Mouse (Mus musculus): ENCODE data around the gene Fras1. TPM values are rescaled to one million over a fixed set of nuclear protein-coding genes. Genes with fewer than 3 reads are reported as not detected.
A peak's percentile ranks its signal among the peaks of the same experiment; 100 is the strongest.

The Fras1 gene
- polyA plus RNA-seq, 1 experiment from 2014 or later, result 7.7 TPM

DNA sequence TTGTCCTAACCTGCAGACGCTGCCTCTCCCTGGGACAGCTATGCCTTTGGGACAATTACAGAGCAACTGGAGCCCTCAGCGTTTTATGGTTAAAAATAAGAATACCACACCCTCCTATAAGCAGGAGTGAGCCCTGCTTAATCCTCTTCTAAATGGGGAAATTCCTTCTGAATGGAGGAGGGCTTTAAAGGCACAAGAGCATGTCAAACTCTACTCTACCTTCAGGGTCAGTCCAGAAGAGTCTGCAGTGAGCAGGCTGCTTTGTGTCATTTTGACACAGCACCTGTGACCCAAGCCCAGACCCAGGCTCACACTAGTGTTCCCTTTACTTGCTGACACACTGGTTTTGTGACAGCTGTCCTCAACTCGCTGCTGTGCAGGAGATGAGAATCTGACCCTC lies 307.3 kb downstream of the Fras1 start:
- no peaks in the 10 kb centered on the region for H3K9me3 ChIP-seq
- H3K27ac ChIP-seq, result no peak overlapping the region
- no peak for DNase-seq (ENCODE audit: low spot score)
- no peaks in the 10 kb centered on the region for H3K36me3 ChIP-seq
- no peak overlapping the region for H3K4me3 ChIP-seq
- 0 out of 2 replicates have a peak, but pooled peaks cover 9% of the 10 kb centered on the region for H3K4me1 ChIP-seq (replicated peaks)
- H3K27me3 ChIP-seq (ENCODE audit: insufficient read depth, poor library complexity, severe bottlenecking), result no peaks in the 10 kb centered on the region
- 65% methylated on average over 3 of the region's 3 CpGs for WGBS

DNA sequence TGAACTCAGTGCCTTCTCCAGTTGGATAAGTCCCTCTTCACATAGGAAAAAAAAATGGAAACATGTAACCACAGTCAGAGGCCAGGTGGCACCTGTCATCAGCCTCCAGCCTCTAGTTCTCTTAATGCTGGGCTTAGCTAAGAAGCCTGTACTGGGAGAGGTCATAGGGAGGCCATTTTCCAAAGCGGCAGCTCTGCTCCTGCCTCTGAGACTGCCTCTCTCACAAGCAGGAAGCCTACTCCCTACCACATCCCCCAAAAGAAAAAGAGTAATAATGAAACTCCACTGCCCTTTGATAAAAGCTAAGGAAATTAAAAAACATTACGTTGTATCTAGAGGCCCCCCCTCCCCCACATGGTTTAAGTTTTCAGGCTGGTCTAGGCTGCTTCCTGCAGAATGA lies 309.0 kb downstream of the Fras1 start:
- WGBS, result 92% methylated on average over 2 of the region's 2 CpGs
- Histone ChIP-seq H3K27ac (no peak overlapping the region), H3K4me1 (replicated peaks) (0 out of 2 replicates have a peak, but pooled peaks cover 5% of the 10 kb centered on the region), H3K27me3 (ENCODE audit: insufficient read depth, poor library complexity, severe bottlenecking) (no peaks in the 10 kb centered on the region), H3K9me3 (no peaks in the 10 kb centered on the region), H3K36me3 (peaks cover 4% of the 10 kb centered on the region; the same call in 1 of the 2 replicates), H3K4me3 (no peak overlapping the region)
- no peak for DNase-seq (ENCODE audit: low spot score)

DNA sequence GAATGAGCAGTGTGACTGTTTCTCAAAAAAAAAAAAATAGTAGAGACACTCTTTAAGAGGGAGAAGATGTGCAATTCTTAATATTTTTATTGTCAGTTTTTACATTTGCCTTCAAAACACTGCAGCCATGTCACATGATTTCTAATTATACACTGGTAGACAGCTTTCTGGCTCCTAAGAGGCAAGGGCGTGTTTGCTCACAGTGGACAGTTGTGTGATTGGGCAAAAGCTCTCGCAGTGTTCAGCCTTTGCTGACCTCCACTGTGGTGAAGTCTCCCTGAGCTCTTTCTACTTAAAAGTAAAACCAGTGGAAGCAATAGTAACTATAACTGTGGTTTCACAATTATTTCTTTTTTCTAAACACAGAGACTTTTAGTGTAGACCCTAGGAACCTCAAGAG lies 315.1 kb downstream of the Fras1 start:
- Histone ChIP-seq H3K4me1 (replicated peaks) (0 out of 2 replicates have a peak, but pooled peaks cover 4% of the 10 kb centered on the region), H3K4me3 (no peak overlapping the region), H3K27ac (no peak overlapping the region), H3K27me3 (ENCODE audit: insufficient read depth, poor library complexity, severe bottlenecking) (no peaks in the 10 kb centered on the region), H3K36me3 (peaks cover 6% of the 10 kb centered on the region; the same call in 1 of the 2 replicates), H3K9me3 (no peaks in the 10 kb centered on the region)
- WGBS, result 89% methylated on average over 2 of the region's 2 CpGs
- no peak for DNase-seq (ENCODE audit: low spot score)

DNA sequence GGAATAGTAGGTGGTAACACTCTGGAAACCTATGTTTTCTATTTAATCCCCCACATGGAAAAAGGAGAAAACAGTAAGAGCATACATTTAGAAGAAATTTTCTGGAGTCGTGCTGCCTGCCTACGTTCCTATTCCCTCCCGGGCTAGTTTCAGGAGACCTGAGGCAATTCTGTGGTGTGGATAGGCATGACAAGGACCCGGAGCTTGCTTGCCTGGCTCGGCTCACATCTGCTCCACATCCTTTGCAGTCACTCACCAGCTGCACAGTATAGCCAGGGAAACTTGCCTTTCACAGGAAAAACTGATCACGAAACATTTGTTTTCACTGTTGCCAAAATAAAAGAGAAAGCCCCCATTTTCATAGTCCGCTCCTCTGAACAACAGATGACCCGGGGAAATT lies 325.2 kb downstream of the Fras1 start:
- 78% methylated on average over 8 of the region's 8 CpGs for WGBS

DNA sequence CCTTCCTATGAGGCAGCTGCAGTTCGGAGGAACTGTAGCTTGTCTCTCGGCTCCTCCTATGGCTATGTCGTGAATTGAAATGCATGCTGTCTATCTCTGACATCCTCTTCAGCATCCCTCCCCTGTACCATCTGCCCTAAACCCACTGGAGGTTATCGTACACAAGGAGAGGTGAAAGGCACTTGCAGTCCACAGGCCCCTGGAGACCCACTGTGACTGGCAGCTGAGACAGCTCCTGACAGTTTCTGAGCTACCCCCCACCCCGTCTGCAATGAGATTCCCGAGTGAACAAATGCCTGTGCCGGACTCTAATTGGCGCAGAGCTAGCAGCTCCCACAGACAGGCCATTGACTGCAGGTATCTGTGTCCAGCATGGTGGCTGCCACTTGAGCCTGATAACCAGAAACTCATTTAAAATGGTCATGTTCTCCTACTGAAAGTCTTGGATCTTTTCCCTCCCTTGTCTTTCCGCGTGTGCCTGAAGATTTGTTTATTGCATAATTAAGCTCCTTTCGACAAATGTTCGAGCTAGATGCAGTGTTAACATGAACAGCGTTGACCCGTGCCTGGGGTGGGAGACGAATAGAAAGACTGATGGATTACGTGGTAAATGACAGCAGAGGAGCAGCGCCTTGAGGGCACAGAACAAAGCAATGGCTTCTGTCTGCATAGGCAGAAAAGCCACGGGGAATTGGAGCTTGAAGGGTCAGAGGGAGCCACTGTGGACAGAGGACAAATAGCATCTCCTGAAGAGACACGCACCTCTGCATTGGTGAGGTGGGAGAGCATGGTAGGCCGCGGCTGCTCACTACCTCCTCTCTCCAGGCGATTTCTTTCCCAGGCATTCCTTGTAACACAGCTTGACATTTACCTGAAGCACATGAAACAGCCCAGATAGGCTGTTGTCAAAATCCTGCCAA lies 329.2 kb downstream of the Fras1 start:
- H3K36me3 ChIP-seq, result no peaks in the 10 kb centered on the region
- H3K27me3 ChIP-seq (ENCODE audit: insufficient read depth, poor library complexity, severe bottlenecking), result no peaks in the 10 kb centered on the region
- 45% methylated on average over 22 of the region's 22 CpGs for WGBS
- peaks cover 18% of the 10 kb centered on the region for H3K4me1 ChIP-seq (replicated peaks)
- H3K9me3 ChIP-seq, result no peaks in the 10 kb centered on the region
- no peak overlapping the region for H3K4me3 ChIP-seq
- peak; percentile 59 for DNase-seq (ENCODE audit: low spot score)
- H3K27ac ChIP-seq, result peak overlapping the region; percentile 75

More for the DNA sequence above, 325.2 kb downstream of the Fras1 start:
- Histone ChIP-seq H3K4me1 (replicated peaks) (peaks cover 18% of the 10 kb centered on the region), H3K9me3 (no peaks in the 10 kb centered on the region), H3K27ac (no peak overlapping the region), H3K4me3 (no peak overlapping the region), H3K36me3 (no peaks in the 10 kb centered on the region), H3K27me3 (ENCODE audit: insufficient read depth, poor library complexity, severe bottlenecking) (no peaks in the 10 kb centered on the region)
- no peak for DNase-seq (ENCODE audit: low spot score)

DNA sequence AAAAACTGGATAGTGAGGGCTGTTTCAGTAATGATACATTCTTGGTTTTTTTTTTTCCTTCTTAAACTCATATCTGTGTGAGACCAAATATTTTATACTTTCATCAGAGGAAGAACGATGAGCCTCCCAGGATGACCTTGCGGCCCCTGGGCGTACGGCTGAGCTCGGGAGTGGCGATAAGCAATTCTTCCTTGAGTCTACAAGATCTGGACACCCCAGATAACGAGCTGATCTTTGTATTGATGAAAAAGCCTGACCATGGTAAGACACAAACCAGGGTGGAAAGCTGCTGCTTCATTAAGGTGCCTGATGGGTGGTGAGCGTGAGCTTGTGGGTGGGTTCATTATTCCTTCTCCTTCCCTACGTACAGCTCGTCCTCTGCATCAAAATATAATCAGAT lies 334.8 kb downstream of the Fras1 start:
- H3K27me3 ChIP-seq (ENCODE audit: insufficient read depth, poor library complexity, severe bottlenecking), result no peaks in the 10 kb centered on the region
- H3K4me3 ChIP-seq, result no peak overlapping the region
- no peak for DNase-seq (ENCODE audit: low spot score)
- 79% methylated on average over 10 of the region's 10 CpGs for WGBS
- H3K36me3 ChIP-seq, result no peaks in the 10 kb centered on the region
- no peak overlapping the region for H3K27ac ChIP-seq
- peaks cover 6% of the 10 kb centered on the region; the same call in 1 of the 2 replicates for H3K4me1 ChIP-seq (replicated peaks)
- no peaks in the 10 kb centered on the region for H3K9me3 ChIP-seq

DNA sequence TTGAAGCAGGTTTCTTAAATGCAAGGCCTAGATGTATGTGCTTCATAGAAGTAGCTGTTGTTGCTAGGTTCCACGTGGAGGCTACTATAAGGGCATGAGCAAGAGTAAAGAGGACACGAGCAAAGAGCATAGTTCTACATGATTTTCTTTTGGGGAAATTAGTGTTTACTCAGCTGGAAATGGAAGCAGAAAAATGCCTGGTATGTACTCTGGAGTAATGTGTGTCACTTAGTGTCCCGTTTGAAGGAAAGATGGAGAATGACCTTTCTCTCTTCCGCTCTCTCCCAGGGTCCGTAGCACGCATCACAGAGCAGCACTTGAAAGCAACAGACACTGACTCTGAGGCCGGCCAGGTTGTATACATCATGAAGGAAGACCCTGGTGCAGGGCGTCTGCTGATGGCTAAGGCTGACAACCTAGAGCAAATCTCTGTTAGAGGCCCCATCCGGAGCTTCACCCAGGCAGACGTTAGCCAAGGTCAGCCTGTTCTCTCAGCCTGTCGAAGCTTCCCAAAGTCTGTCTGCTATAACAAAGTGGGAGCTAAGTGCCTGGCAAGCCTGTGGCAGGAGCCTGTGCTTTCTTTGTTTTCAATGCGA lies 338.4 kb downstream of the Fras1 start:
- H3K4me3 ChIP-seq, result no peak overlapping the region
- 0 out of 2 replicates have a peak overlapping the region, but pooled peaks have one; percentile 40 for H3K27ac ChIP-seq
- 64% methylated on average over 12 of the region's 12 CpGs for WGBS
- H3K36me3 ChIP-seq, result no peaks in the 10 kb centered on the region
- no peaks in the 10 kb centered on the region for H3K9me3 ChIP-seq
- H3K27me3 ChIP-seq (ENCODE audit: insufficient read depth, poor library complexity, severe bottlenecking), result no peaks in the 10 kb centered on the region
- DNase-seq (ENCODE audit: low spot score), result peak; percentile 21
- peaks cover 14% of the 10 kb centered on the region for H3K4me1 ChIP-seq (replicated peaks)

DNA sequence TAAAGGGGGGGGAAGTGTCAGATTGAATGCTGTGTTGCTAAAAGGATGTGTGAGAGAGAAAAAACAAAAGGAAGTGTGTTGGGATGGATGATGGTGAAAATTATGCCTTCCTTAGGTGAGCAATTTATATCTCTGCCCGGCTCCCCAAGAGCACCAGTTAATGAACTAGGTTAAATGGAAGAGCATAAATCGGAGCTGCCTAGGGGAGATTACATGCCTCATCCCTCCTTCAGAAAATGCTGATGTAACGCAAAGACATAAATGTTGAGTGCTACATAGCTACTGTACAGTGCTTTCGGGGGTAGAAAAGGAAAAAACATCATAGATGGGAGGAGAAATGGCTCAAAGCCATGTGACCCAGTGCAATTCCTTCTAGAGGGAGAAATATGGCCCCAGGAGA lies 339.0 kb downstream of the Fras1 start:
- Histone ChIP-seq H3K9me3 (no peaks in the 10 kb centered on the region), H3K36me3 (no peaks in the 10 kb centered on the region), H3K4me1 (replicated peaks) (peaks cover 14% of the 10 kb centered on the region), H3K27me3 (ENCODE audit: insufficient read depth, poor library complexity, severe bottlenecking) (no peaks in the 10 kb centered on the region), H3K4me3 (no peak overlapping the region), H3K27ac (no peak overlapping the region)
- no peak for DNase-seq (ENCODE audit: low spot score)
- WGBS, result 89% methylated on average over 4 of the region's 4 CpGs

DNA sequence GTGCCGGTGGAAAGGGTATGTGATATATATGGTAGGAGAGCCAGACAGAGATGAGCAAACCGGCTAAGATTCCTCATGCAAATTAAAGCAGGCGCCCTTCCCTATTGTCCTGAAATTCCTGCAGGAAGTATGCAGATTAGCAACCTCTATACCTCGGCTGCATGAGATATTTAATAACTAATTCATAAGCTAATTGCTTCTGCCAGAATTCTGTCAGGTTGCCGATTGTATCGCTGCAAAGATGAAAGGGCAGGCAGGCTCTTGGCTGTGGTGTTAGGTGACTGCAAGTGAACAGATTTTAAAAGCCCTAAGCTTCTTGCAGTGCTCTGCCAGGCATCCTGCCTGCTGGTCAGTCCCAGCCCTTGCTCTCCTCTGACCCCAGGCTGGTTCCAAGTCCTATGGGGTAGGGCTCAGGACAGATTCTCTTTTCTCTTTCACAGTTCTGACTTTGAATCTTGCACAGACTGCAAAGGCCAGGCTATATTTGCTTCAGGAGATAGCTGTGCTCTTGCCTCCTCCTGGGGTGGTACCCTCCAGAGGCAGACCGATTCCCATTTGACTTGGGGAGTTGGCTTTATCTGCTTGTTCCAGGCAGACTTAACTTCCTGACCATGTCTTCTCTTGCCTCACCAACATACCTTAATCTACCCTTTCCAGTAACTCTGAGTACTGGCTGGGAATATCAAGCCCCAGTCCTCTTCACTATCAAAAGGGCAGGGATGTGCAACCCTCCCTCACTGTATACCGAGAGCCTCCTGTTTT lies 342.7 kb downstream of the Fras1 start:
- WGBS, result 58% methylated on average over 8 of the region's 8 CpGs
- peak overlapping the region; percentile 35; the same call in 1 of the 2 replicates for H3K27ac ChIP-seq
- peaks cover 14% of the 10 kb centered on the region for H3K4me1 ChIP-seq (replicated peaks)
- no peak for DNase-seq (ENCODE audit: low spot score)
- H3K9me3 ChIP-seq, result no peaks in the 10 kb centered on the region
- H3K4me3 ChIP-seq, result no peak overlapping the region
- H3K27me3 ChIP-seq (ENCODE audit: insufficient read depth, poor library complexity, severe bottlenecking), result no peaks in the 10 kb centered on the region
- no peaks in the 10 kb centered on the region for H3K36me3 ChIP-seq

DNA sequence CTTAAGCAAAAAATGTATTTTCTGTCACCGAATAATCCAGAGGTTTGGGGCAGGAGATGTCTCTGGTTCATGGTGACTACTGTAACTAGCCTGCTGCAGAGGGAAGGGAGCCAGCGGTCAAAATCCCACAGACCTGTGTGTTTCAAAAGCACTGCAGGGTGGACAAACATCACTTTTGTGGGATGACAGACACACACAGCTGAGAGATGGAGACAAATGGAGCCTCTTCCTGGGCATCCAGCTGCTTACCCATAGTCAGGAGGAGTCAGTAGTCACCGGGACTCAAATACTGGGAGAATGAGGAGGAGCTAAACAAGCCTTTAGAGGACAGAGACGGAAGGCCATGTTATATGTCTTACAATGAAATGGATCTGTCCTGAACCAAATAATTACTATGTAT lies 343.9 kb downstream of the Fras1 start:
- H3K4me3 ChIP-seq, result no peak overlapping the region
- H3K27ac ChIP-seq, result no peak overlapping the region
- H3K27me3 ChIP-seq (ENCODE audit: insufficient read depth, poor library complexity, severe bottlenecking), result no peaks in the 10 kb centered on the region
- 82% methylated on average over 4 of the region's 4 CpGs for WGBS
- no peaks in the 10 kb centered on the region for H3K9me3 ChIP-seq
- H3K4me1 ChIP-seq (replicated peaks), result peaks cover 9% of the 10 kb centered on the region
- DNase-seq (ENCODE audit: low spot score), result no peak
- no peaks in the 10 kb centered on the region for H3K36me3 ChIP-seq

DNA sequence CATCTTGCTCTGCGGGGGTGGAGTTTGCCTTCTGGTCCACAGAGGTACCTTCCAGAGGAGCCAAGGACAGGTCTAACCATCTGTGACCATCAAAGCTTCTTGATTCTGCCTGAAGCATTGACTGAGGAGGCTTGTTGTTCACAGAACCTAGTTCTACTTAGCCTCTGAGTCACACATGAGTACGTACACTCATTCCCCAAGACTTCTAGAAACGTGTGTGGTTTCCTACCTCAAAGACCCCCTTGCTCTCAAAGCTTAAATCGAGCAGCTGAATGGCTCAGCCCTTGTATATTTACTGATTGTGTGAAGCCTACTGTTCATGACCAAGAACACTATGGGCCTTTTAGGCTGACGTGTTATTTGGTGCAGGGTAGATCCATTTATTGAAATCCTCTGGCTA lies 344.8 kb downstream of the Fras1 start:
- 92% methylated on average over 5 of the region's 5 CpGs for WGBS
- Histone ChIP-seq H3K27me3 (ENCODE audit: insufficient read depth, poor library complexity, severe bottlenecking) (no peaks in the 10 kb centered on the region), H3K9me3 (no peaks in the 10 kb centered on the region), H3K4me3 (no peak overlapping the region), H3K27ac (no peak overlapping the region), H3K36me3 (no peaks in the 10 kb centered on the region), H3K4me1 (replicated peaks) (peaks cover 9% of the 10 kb centered on the region)
- DNase-seq (ENCODE audit: low spot score), result no peak

DNA sequence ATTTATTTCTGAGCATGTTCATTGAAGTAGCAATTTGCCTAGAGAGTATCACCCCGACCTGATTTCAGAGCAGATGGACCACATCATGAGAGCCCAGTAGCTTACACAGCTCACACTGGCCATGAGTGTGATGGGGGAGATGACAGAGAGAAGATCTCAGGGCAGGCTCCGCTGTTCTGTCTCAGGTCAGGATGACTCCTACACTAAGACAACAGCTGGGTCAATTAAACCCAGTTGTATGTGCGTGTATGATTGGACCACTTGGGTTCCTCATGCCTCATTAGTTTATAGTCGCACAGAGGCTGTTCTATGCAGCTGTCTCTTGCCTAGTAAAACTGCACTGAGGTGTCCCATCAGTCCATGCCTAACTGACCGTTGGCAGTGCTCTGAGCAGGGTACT lies 345.5 kb downstream of the Fras1 start:
- Histone ChIP-seq H3K4me1 (replicated peaks) (peaks cover 9% of the 10 kb centered on the region), H3K9me3 (no peaks in the 10 kb centered on the region), H3K4me3 (no peak overlapping the region), H3K27me3 (ENCODE audit: insufficient read depth, poor library complexity, severe bottlenecking) (no peaks in the 10 kb centered on the region), H3K27ac (no peak overlapping the region), H3K36me3 (no peaks in the 10 kb centered on the region)
- WGBS, result 90% methylated on average over 5 of the region's 5 CpGs
- DNase-seq (ENCODE audit: low spot score), result no peak

All from hindbrain, embryonic 10.5 days (tissue).